Mouse (Mus musculus): ENCODE results near the gene Olfr195. TPM values are rescaled to one million over a fixed set of nuclear protein-coding genes. Genes with fewer than 3 reads are reported as not detected.

Olfr195 gene
- polyA plus RNA-seq (2015; fragmentation: Nextera tagmentation; extraction: Ambion mirVana) = not detected in 2 replicates

DNA sequence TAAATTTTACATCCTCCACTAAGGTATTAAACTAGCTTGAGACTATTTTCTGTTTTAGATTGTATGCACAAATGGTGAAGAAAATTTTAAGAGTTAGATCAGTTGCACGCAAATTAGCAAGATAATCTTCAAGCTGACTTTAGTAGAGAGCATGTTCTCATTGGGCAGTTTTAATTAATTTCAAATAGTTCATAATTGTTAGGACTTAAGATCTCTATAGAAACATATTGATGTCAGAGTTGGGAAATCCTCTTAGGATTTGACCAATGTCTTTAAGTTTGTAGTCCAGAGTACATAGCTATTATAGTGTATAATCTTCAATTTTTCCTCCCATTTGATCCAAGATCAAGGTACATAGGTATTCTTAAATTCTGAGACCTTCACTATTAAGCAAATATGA, at the start of gene Olfr195:
Olfr195 (plus strand) TSS at position 301 of the 400 bp plus-strand sequence.

DNA sequence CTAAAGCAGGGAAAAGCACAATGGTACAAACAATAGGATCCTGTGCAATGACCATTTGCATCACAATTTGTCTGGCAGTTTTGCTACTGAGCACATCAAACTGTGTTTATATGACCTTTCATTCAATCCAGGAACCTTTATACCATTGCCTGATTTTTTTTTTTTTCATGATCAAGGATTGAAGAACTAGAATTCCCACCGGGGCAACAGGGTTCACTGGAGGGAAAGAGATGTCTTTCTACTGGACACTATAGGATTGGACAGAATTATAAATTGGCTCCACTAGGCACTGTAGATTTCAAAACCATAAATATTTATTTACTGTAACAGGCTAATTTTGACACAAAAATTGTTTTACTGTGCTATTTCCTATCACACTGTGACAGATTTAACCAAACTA, 35.1 kb upstream of the Olfr195 start, which contains the start of gene Olfr193:
Olfr193 (minus strand) TSS at position 101 of the 400 bp plus-strand sequence.

DNA sequence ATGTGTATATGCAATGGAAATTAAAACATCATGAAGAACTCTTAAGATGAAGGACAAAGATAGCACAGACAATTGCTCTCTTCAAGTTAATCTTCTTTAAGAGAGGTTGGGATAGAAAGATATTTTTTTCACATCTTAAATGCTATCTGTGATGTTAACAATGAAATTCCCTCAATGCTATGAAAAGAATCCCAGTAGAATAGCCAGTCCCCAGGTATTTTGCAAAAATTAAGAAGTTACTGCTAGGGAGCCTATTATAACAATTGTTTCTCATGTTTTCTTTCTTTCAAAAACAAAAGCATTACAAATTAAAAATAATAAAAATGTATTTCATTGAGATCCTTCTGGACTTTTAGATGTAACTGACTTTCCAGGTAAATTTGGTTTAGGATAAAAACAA, 25.9 kb upstream of the Olfr195 start, which contains the start of gene Olfr194:
Olfr194 (minus strand) TSS at position 101 of the 400 bp plus-strand sequence.

DNA sequence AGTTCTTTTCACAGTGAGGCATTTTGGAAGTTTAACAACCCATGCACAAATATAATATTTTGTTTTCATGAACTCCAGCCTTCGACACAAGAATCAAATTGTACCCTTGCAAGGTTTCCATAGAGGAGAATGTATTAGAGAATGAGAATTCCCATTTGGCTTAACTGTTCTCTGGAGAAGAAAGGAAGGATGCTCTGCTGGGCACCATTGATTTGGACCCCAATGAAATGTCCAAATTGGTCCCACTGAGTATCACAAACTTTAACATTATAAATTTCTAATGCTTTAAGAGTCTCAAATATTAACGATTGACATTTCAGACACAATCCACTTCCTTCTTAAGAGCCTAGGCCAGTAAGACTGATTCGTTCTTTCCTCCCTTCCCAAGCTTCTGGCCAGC, 23.5 kb downstream of the Olfr195 start, which contains the start of gene Olfr196:
Olfr196 (minus strand) TSS at position 101 of the 400 bp plus-strand sequence.

Other genes with a start within 250 kb of the Olfr195 start
- gene Olfr181, start 218.3 kb upstream of the Olfr195 start, polyA plus RNA-seq (2015; fragmentation: Nextera tagmentation; extraction: Ambion mirVana) = not detected in 2 replicates
- gene Olfr180, start 217.7 kb upstream of the Olfr195 start, polyA plus RNA-seq (2015; fragmentation: Nextera tagmentation; extraction: Ambion mirVana) = not detected in 2 replicates
- not detected in 2 replicates for gene Olfr183, start 151.7 kb upstream of the Olfr195 start, polyA plus RNA-seq (2015; fragmentation: Nextera tagmentation; extraction: Ambion mirVana)
- not detected in 2 replicates for gene Olfr186, start 116.8 kb upstream of the Olfr195 start, polyA plus RNA-seq (2015; fragmentation: Nextera tagmentation; extraction: Ambion mirVana)
- not detected in 2 replicates for gene Olfr187, start 107.3 kb upstream of the Olfr195 start, polyA plus RNA-seq (2015; fragmentation: Nextera tagmentation; extraction: Ambion mirVana)
- gene Olfr190, start 69.0 kb upstream of the Olfr195 start, polyA plus RNA-seq (2015; fragmentation: Nextera tagmentation; extraction: Ambion mirVana) = not detected in 2 replicates
- gene Olfr191, start 57.2 kb upstream of the Olfr195 start, polyA plus RNA-seq (2015; fragmentation: Nextera tagmentation; extraction: Ambion mirVana) = not detected in 2 replicates
- gene Olfr193, start 35.2 kb upstream of the Olfr195 start, polyA plus RNA-seq (2015; fragmentation: Nextera tagmentation; extraction: Ambion mirVana) = not detected in 2 replicates
- gene Olfr194, start 26.0 kb upstream of the Olfr195 start, polyA plus RNA-seq (2015; fragmentation: Nextera tagmentation; extraction: Ambion mirVana) = not detected in 2 replicates
- gene Olfr196, start 23.4 kb downstream of the Olfr195 start, polyA plus RNA-seq (2015; fragmentation: Nextera tagmentation; extraction: Ambion mirVana) = not detected in 2 replicates
- not detected in 2 replicates for gene Olfr198, start 56.5 kb downstream of the Olfr195 start, polyA plus RNA-seq (2015; fragmentation: Nextera tagmentation; extraction: Ambion mirVana)
- not detected in 2 replicates for gene Olfr199, start 72.7 kb downstream of the Olfr195 start, polyA plus RNA-seq (2015; fragmentation: Nextera tagmentation; extraction: Ambion mirVana)
- not detected in 2 replicates for gene Olfr201, start 125.6 kb downstream of the Olfr195 start, polyA plus RNA-seq (2015; fragmentation: Nextera tagmentation; extraction: Ambion mirVana)
- not detected in 2 replicates for gene Olfr202, start 139.7 kb downstream of the Olfr195 start, polyA plus RNA-seq (2015; fragmentation: Nextera tagmentation; extraction: Ambion mirVana)
- gene Olfr203, start 151.8 kb downstream of the Olfr195 start, polyA plus RNA-seq (2015; fragmentation: Nextera tagmentation; extraction: Ambion mirVana) = not detected in 2 replicates
- not detected in 2 replicates for gene Olfr204, start 171.2 kb downstream of the Olfr195 start, polyA plus RNA-seq (2015; fragmentation: Nextera tagmentation; extraction: Ambion mirVana)
- gene Olfr205, start 184.1 kb downstream of the Olfr195 start, polyA plus RNA-seq (2015; fragmentation: Nextera tagmentation; extraction: Ambion mirVana) = not detected in 2 replicates
- gene Olfr206, start 202.2 kb downstream of the Olfr195 start, polyA plus RNA-seq (2015; fragmentation: Nextera tagmentation; extraction: Ambion mirVana) = not detected in 2 replicates
- gene Olfr209, start 216.9 kb downstream of the Olfr195 start, polyA plus RNA-seq (2015; fragmentation: Nextera tagmentation; extraction: Ambion mirVana) = not detected in 2 replicates